Mouse (Mus musculus): ENCODE data around the gene 6030468B19Rik. TPM values are rescaled to one million over a fixed set of nuclear protein-coding genes. Genes with fewer than 3 reads are reported as not detected.

Gene 6030468B19Rik
- total and polyA plus RNA-seq, 3 experiments, result 2.7 to 5.1 TPM; not detected in 1

DNA sequence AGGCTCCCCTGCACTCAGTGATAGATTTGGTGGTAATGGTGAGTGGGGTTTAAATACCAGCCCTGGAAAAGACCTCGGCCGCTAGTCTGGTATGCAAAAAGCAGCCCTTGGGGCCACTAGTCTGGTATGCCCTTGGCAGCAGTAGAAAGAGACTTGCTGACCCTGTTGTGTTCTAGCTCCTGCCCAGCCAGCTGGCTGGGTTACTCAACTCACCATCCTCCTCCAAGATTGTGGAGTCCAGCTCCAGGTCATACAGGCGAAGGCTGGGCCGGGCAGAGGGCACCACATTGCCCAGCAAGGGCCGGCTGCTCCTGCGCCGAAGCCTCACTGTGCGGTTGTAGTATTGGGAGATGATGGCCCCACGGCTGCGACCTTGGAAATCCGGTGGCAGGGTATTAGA is 19.4 kb upstream of the 6030468B19Rik start:
- no peaks in the 10 kb centered on the region for H3K27me3 ChIP-seq (ENCODE audit: control insufficient read depth in 1 of 2, insufficient read depth in 2 of 2, low read length in 2 of 2)
- no peak overlapping the region for H3K4me3 ChIP-seq (ENCODE audit: control insufficient read depth in 1 of 2, insufficient read depth in 1 of 2, low read depth in 2 of 2, low read length in 2 of 2)
- no peak overlapping the region for H3K9ac ChIP-seq (ENCODE audit: control insufficient read depth, low read depth, low read length, poor library complexity, severe bottlenecking)
- no peaks in the 10 kb centered on the region; a peak in 2 of 4 replicates for H3K36me3 ChIP-seq (ENCODE audit: control insufficient read depth in 1 of 2, insufficient read depth in 2 of 2, low read length in 2 of 2)
- H3K4me1 ChIP-seq (ENCODE audit: control insufficient read depth in 1 of 2, insufficient read depth in 2 of 2, low read length in 2 of 2), result peaks cover 3 to 13% of the 10 kb centered on the region in 2 experiments; a peak in 2 of 4 replicates
- no peak for DNase-seq (ENCODE audit: low read depth, low spot score)
- no peak overlapping the region for H3K27ac ChIP-seq (ENCODE audit: control insufficient read depth, low read depth, low read length)
- no peak for TF ChIP-seq EP300 (IDR thresholded peaks at IDR 0.05; ENCODE audit: low read depth in 1 of 2, low read length in 2 of 2)
- no peak for TF ChIP-seq ZNF384 (IDR thresholded peaks at IDR 0.05; ENCODE audit: low read depth, low read length)
- no peak for TF ChIP-seq GATA1 (IDR thresholded peaks at IDR 0.05; ENCODE audit: low read depth, low read length)
- TF ChIP-seq MXI1 (IDR thresholded peaks at IDR 0.05; ENCODE audit: low read depth, low read length), result no peak
- no peak for TF ChIP-seq CHD2 (IDR thresholded peaks at IDR 0.05; ENCODE audit: low read length)
- no peak for TF ChIP-seq POLR2AphosphoS5 (IDR thresholded peaks at IDR 0.05; ENCODE audit: borderline replicate concordance, low read depth, low read length)
- TF ChIP-seq TAL1 (IDR thresholded peaks at IDR 0.05; ENCODE audit: low read length), result no peak
- no peak for TF ChIP-seq MAFK (IDR thresholded peaks at IDR 0.05; ENCODE audit: borderline replicate concordance, low read depth, low read length)
- no peak for TF ChIP-seq TBP (IDR thresholded peaks at IDR 0.05; ENCODE audit: low read depth, low read length)
- TF ChIP-seq UBTF (IDR thresholded peaks at IDR 0.05; ENCODE audit: borderline replicate concordance, insufficient read depth, low read depth, low read length), result no peak
- no peak for TF ChIP-seq ETS1 (IDR thresholded peaks at IDR 0.05; ENCODE audit: low read depth, low read length)
- TF ChIP-seq MYC (IDR thresholded peaks at IDR 0.05; ENCODE audit: low read depth, low read length), result no peak
- no peak for TF ChIP-seq POLR2A (IDR thresholded peaks at IDR 0.05; ENCODE audit: control insufficient read depth in 1 of 2, insufficient read depth in 1 of 2, low read depth in 1 of 2, low read length in 2 of 2, poor library complexity in 1 of 2)
- no peak for TF ChIP-seq SIN3A (IDR thresholded peaks at IDR 0.05; ENCODE audit: low read length)
- TF ChIP-seq CTCF (IDR thresholded peaks at IDR 0.05 in 2 of 3, conservative IDR thresholded peaks at IDR 0.05 in 1 of 3; ENCODE audit: control insufficient read depth in 1 of 3, insufficient read depth in 1 of 3, low read depth in 2 of 3, low read length in 3 of 3, poor library complexity in 1 of 3, severe bottlenecking in 1 of 3), result no peak
- H3K9me3 ChIP-seq (replicated peaks; ENCODE audit: insufficient read depth, low read length), result no peaks in the 10 kb centered on the region
- peaks cover 32% of the 10 kb centered on the region for H3K79me2 ChIP-seq (ENCODE audit: control insufficient read depth, insufficient read depth, low read length, poor library complexity)

DNA sequence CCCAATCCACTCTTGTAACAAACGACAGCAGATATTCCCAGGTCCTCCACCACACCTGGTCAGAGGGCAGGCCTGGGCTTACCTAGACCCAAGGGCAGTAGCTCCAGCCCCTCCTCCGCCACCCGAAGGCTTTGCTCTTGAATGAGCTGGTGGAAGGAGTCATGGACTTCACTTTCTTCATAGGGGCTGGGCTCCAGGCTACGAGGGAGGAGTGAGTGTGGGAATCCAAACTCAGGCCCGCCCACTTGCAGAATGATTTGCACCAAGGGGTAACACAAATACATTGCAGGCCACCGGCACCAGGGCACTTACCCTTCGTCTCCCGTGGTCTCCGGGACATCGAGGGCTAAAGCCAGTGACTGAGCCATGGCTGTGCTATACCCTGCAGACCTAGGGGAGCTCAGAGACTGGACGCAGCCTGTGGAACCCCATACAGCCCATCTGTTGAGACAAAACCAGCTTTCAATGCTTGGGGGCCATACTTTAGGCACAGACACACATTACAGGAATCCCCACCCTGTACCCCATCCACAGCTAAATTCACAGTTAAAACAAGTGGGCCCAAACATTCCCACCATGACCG is 18.5 kb upstream of the 6030468B19Rik start:
- DNase-seq (ENCODE audit: low read depth, low spot score), result peak; percentile 76
- Histone ChIP-seq H3K27ac (ENCODE audit: control insufficient read depth, low read depth, low read length) (peak overlapping the region; percentile 96), H3K4me3 (ENCODE audit: control insufficient read depth in 1 of 2, insufficient read depth in 1 of 2, low read depth in 2 of 2, low read length in 2 of 2) (peak overlapping the region; percentile 67 to 74), H3K4me1 (ENCODE audit: control insufficient read depth in 1 of 2, insufficient read depth in 2 of 2, low read length in 2 of 2) (peaks cover 3 to 13% of the 10 kb centered on the region in 2 experiments; a peak in 2 of 4 replicates), H3K79me2 (ENCODE audit: control insufficient read depth, insufficient read depth, low read length, poor library complexity) (peaks cover 34% of the 10 kb centered on the region), H3K36me3 (ENCODE audit: control insufficient read depth in 1 of 2, insufficient read depth in 2 of 2, low read length in 2 of 2) (no peaks in the 10 kb centered on the region; a peak in 2 of 4 replicates), H3K27me3 (ENCODE audit: control insufficient read depth in 1 of 2, insufficient read depth in 2 of 2, low read length in 2 of 2) (no peaks in the 10 kb centered on the region), H3K9me3 (replicated peaks; ENCODE audit: insufficient read depth, low read length) (no peaks in the 10 kb centered on the region), H3K9ac (ENCODE audit: control insufficient read depth, low read depth, low read length, poor library complexity, severe bottlenecking) (peak overlapping the region; percentile 77)
- TF ChIP-seq CHD1 (IDR thresholded peaks at IDR 0.05; ENCODE audit: low read depth, low read length) (no peak), ZMIZ1 (IDR thresholded peaks at IDR 0.05; ENCODE audit: low read depth, low read length) (no peak), MXI1 (IDR thresholded peaks at IDR 0.05; ENCODE audit: low read depth, low read length) (0 out of 2 replicates have a peak, but pooled peaks have one; percentile 8), USF1 (IDR thresholded peaks at IDR 0.05; ENCODE audit: low read depth, low read length) (no peak), CHD2 (IDR thresholded peaks at IDR 0.05; ENCODE audit: low read length) (no peak), POLR2AphosphoS5 (IDR thresholded peaks at IDR 0.05; ENCODE audit: borderline replicate concordance, low read depth, low read length) (no peak)

All from MEL (cell line).